Mouse (Mus musculus) CD8-positive naive resting alpha-beta T cell, adult 57 days (primary cell): ENCODE results near the gene Gm5788. TPM values are rescaled to one million over a fixed set of nuclear protein-coding genes. Genes with fewer than 3 reads are reported as not detected.

Source experiments
- total RNA-seq: library from RNA; stranded (reverse); gene quantifications from one replicate; pipeline ENCODE4 v1.2.4, GENCODE M21; 2023

Gene Gm5788
- total RNA-seq = not detected

DNA sequence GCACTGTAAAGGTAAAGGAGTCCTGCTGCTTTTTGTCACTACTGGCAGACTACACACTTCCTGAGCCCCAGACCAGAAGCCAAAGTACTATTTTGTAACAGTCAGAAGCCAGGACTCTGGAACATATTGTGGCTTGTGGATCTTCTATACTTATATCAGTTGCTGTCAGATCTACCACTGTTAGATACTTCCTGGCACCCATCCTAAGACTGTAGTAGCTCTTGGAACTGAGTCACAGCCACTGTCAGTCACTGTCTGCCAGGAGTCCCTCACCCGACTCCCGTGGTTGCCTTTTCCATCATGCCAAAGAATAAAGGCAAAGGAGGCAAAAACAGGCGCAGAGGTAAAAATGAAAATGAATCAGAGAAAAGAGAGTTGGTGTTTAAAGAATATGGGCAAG, at the start of gene Gm5788:
TSS of gene Gm5788 (plus strand) at position 301 of the 400 bp plus-strand sequence.

DNA sequence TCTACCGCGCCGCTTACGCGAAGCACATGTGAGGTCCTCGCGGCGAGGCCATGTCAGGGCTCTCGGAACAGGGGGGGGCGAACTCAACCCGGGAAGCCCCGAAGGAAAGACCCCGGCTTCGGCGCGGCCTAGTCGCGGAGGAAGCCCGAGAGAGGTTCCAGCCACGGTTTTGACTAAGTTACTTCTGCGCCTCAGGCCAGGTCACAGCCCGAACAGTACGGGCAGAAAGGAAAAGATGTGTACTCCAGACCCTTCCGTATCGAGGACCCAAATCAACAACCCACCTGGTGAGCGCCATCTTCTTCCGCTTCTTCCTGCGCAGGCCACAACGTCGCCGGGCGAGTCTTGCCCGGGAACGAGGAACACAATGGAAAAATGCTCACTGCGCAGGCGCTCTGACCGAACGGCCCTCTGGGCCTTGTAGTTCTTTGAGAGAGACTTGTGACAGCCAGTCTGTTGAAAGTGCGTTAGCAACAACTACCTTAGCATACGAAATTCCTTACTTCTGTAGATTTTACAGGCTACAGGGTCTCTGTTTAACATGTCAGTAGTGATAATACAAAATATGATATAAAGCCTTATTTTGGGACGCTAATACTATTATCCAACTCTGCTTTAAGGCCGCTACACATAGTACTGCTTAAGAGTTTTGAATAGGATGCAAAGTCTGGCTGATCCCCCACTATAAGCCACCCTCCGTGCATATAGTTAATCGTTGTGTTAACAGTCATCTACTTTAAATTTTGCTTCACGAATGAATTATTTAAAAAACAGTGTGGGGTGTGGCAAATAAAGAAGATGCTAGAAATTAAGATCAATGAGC, 22.3 kb upstream of the Gm5788 start, which contains the start of gene Snw1:
TSS of gene Snw1 (minus strand) at position 311 of the 823 bp plus-strand sequence.

DNA sequence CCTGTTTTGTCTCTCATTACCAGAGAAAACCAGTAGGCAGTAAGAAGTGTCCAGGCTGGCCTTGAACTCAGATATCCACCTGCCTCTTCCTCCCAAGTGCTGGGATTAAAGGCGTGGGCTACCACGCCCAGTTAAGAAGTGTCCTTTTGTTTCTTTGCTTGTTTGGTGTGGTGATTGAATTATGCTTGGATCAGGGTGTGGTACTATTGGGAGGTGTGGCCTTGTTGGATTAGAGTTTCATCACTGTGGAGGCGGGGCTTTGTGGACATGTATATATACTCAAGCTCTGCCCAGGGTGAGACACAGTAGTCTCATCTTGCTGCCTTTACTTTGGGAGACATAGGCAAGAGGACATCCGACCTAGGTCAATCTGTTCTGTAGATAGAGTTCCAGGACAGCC, 19.5 kb downstream of the Gm5788 start, which contains the start of gene Gm8300:
TSS of gene Gm8300 (plus strand) at position 301 of the 400 bp plus-strand sequence.

Other genes starting within 250 kb of the Gm5788 start
- 26.4 TPM for gene Vipas39, start 228.5 kb upstream of the Gm5788 start, total RNA-seq
- gene Ahsa1, start 228.2 kb upstream of the Gm5788 start, total RNA-seq = 108 TPM
- not detected for gene Ism2, start 195.0 kb upstream of the Gm5788 start, total RNA-seq
- 75.9 TPM for gene Sptlc2, start 106.4 kb upstream of the Gm5788 start, total RNA-seq
- 31.4 TPM for gene Slirp, start 50.8 kb upstream of the Gm5788 start, total RNA-seq
- 85.4 TPM for gene Alkbh1, start 50.7 kb upstream of the Gm5788 start, total RNA-seq
- gene Snw1, start 22.4 kb upstream of the Gm5788 start, total RNA-seq = 94.0 TPM
- not detected for gene Gm8300, start 19.6 kb downstream of the Gm5788 start, total RNA-seq
- not detected for gene Oog1, start 108.0 kb downstream of the Gm5788 start, total RNA-seq
- gene Gm4027, start 124.1 kb downstream of the Gm5788 start, total RNA-seq = not detected
- gene Gm16381, start 149.9 kb downstream of the Gm5788 start, total RNA-seq = not detected